Mouse (Mus musculus) gastrocnemius, adult 2 months (tissue): ENCODE measurements around the gene Wfdc15b. TPM values are rescaled to one million over a fixed set of nuclear protein-coding genes. Genes with fewer than 3 reads are reported as not detected.
"Not testable (repeated sequence)": the region's sequence is repeated elsewhere in the genome, so short reads cannot be mapped to it uniquely, and the experiment has no call there.

Experiments used
- DNase-seq: peaks from one replicate; pipeline ENCODE4 v3.0.0; 2022
- H3K27ac ChIP-seq: fragments of 200-600 bp; 2 replicates; pipeline ENCODE4 v1.8.1; 2022; ENCODE audit warnings: mild to moderate bottlenecking
- H3K4me3 ChIP-seq: fragments of 200-600 bp; 2 replicates; pipeline ENCODE4 v1.8.1; 2022; ENCODE audit warnings: mild to moderate bottlenecking, moderate library complexity
- CTCF ChIP-seq: fragments of 200-600 bp; IDR thresholded peaks from 2 replicates; pipeline ENCODE4 v1.8.1; 2022; ENCODE audit warnings: antibody characterized with exemption, mild to moderate bottlenecking, moderate library complexity
- intact Hi-C: fragments of 180-260 bp; cut with DNase I; formaldehyde crosslinking; loops from one replicate; pipeline ENCODE4 v1.15.1; 2025
- long read RNA-seq, 2 experiments: library from polyadenylated mRNA; stranded (forward); transcript quantifications; one replicate each; pipeline ENCODE4 v2.0.0; 2021
- total RNA-seq, 2 experiments: library from RNA; stranded (reverse); gene quantifications; 2 replicates each; pipeline ENCODE4 v1.2.3; 2021

The Wfdc15b gene
- total RNA-seq = not detected
- long read RNA-seq, experiment 1 = 0 reads
- long read RNA-seq, experiment 2 = 0 reads

- no peak for DNase-seq
- Histone ChIP-seq H3K27ac (no peak within 1 kb of the TSS), H3K4me3 (no peak within 1 kb of the TSS)
- intact Hi-C loops = no loop called here
- TF ChIP-seq CTCF = no peak
Measured at GRCm38 (mm10) chr2:164221522-164221921, at the start of gene Wfdc15b. Gene Wfdc15b, minus strand, starts transcription at chr2:164221660.

- intact Hi-C loops = not testable (repeated sequence)
Measured at GRCm38 (mm10) chr2:164256540-164256939, 35.1 kb upstream of the Wfdc15b start, which contains the start of gene Svs3b. Gene Svs3b, minus strand, starts transcription at chr2:164256640.

GRCm38 (mm10) chr2:164238366-164238765, 16.9 kb upstream of the Wfdc15b start, which contains the start of gene Svs2:
Gene Svs2, minus strand, starts transcription at chr2:164238466.
- DNase-seq = no peak
- Histone ChIP-seq H3K4me3 (no peak within 1 kb of the TSS), H3K27ac (no peak within 1 kb of the TSS)
- intact Hi-C loops = no loop called here
- no peak for TF ChIP-seq CTCF

More at GRCm38 (mm10) chr2:164256540-164256939, 35.1 kb upstream of the Wfdc15b start, which contains the start of gene Svs3b:
- H3K27ac ChIP-seq, DNase-seq, H3K4me3 ChIP-seq: not testable (repeated sequence)

- intact Hi-C loops = no loop called here
- DNase-seq = no peak
- TF ChIP-seq CTCF = no peak
- Histone ChIP-seq H3K4me3 (no peak overlapping the region), H3K27ac (no peak overlapping the region)
Measured at GRCm38 (mm10) chr2:164232671-164233070, 11.2 kb upstream of the Wfdc15b start.

- no peak overlapping the region for H3K4me3 ChIP-seq
- TF ChIP-seq CTCF = no peak
- intact Hi-C loops = no loop called here
Measured at GRCm38 (mm10) chr2:164228361-164229070, 7.1 kb upstream of the Wfdc15b start.

GRCm38 (mm10) chr2:164219295-164219694, 2.2 kb downstream of the Wfdc15b start:
- H3K4me3 ChIP-seq = no peak overlapping the region
- DNase-seq = no peak
- intact Hi-C loops = no loop called here
- no peak overlapping the region for H3K27ac ChIP-seq
- TF ChIP-seq CTCF = no peak

More at GRCm38 (mm10) chr2:164228361-164229070, 7.1 kb upstream of the Wfdc15b start:
- no peak overlapping the region for H3K27ac ChIP-seq
- no peak for DNase-seq

GRCm38 (mm10) chr2:164212711-164213110, 8.7 kb downstream of the Wfdc15b start:
- no peak for TF ChIP-seq CTCF
- H3K4me3 ChIP-seq = no peak overlapping the region
- intact Hi-C loops = no loop called here
- no peak for DNase-seq
- no peak overlapping the region for H3K27ac ChIP-seq

GRCm38 (mm10) chr2:164210892-164211291, 10.6 kb downstream of the Wfdc15b start:
- intact Hi-C loops = no loop called here
- no peak for TF ChIP-seq CTCF
- Histone ChIP-seq H3K4me3 (no peak overlapping the region), H3K27ac (no peak overlapping the region)
- no peak for DNase-seq

GRCm38 (mm10) chr2:164206676-164207075, 14.8 kb downstream of the Wfdc15b start:
- no peak for DNase-seq
- no peak for TF ChIP-seq CTCF
- intact Hi-C loops = no loop called here
- Histone ChIP-seq H3K4me3 (no peak overlapping the region), H3K27ac (no peak overlapping the region)

GRCm38 (mm10) chr2:164206011-164206410, 15.4 kb downstream of the Wfdc15b start:
- H3K27ac ChIP-seq, intact Hi-C loops, DNase-seq, H3K4me3 ChIP-seq: not testable (repeated sequence)

- Histone ChIP-seq H3K4me3 (no peak within 1 kb of the TSS), H3K27ac (no peak within 1 kb of the TSS)
- intact Hi-C loops = no loop called here
- TF ChIP-seq CTCF = no peak
- no peak for DNase-seq
Measured at GRCm38 (mm10) chr2:164199626-164200327, 21.7 kb downstream of the Wfdc15b start, which contains the start of gene Wfdc15a. Gene Wfdc15a, minus strand, starts transcription at chr2:164200130.

GRCm38 (mm10) chr2:164196700-164196990, 24.8 kb downstream of the Wfdc15b start:
- DNase-seq = no peak
- no peak for TF ChIP-seq CTCF
- intact Hi-C loops = no loop called here
- H3K27ac ChIP-seq = no peak overlapping the region
- no peak overlapping the region for H3K4me3 ChIP-seq

- Histone ChIP-seq H3K27ac (no peak overlapping the region), H3K4me3 (no peak overlapping the region)
- intact Hi-C loops = no loop called here
- no peak for TF ChIP-seq CTCF
- no peak for DNase-seq
Measured at GRCm38 (mm10) chr2:164195971-164196699, 25.3 kb downstream of the Wfdc15b start.
